Mouse (Mus musculus) forebrain, postnatal 0 days (tissue): ENCODE results near the gene Tmpo. TPM values are rescaled to one million over a fixed set of nuclear protein-coding genes. Genes with fewer than 3 reads are reported as not detected.
A peak's percentile ranks its signal among the peaks of the same experiment; 100 is the strongest.

Experiments
- ATAC-seq: fragments of 200-750 bp; cut with Nextera tagmentation; 2 replicates; pipeline ENCODE4 v1.8.0; 2017; ENCODE audit warnings: mild to moderate bottlenecking, moderate library complexity
- DNase-seq: peaks from one replicate; pipeline ENCODE4 v3.0.0-alpha.2; 2015
- H3K27ac ChIP-seq: fragments of 300-500 bp; sonication (generic); 2 replicates; pipeline ENCODE4 v1.5.1; 2014; ENCODE audit warnings: low read depth, mild to moderate bottlenecking, antibody characterized with exemption, low read length, moderate library complexity, mixed read lengths
- H3K27me3 ChIP-seq: fragments of 300-500 bp; sonication (generic); 2 replicates; pipeline ENCODE4 v1.6.1; 2014; ENCODE audit warnings: mild to moderate bottlenecking, low read length, mixed read lengths; ENCODE audit not compliant: insufficient read depth
- H3K36me3 ChIP-seq: fragments of 300-500 bp; sonication (generic); 2 replicates; pipeline ENCODE4 v1.6.1; 2014; ENCODE audit warnings: mild to moderate bottlenecking, moderate library complexity; ENCODE audit not compliant: insufficient read depth
- H3K4me1 ChIP-seq: fragments of 300-500 bp; sonication (generic); 2 replicates; pipeline ENCODE4 v1.6.1; 2014; ENCODE audit warnings: antibody characterized with exemption; ENCODE audit not compliant: insufficient read depth
- H3K4me2 ChIP-seq: fragments of 300-500 bp; sonication (generic); 2 replicates; pipeline ENCODE4 v1.6.1; 2014; ENCODE audit warnings: low read depth, mild to moderate bottlenecking, moderate library complexity
- H3K4me3 ChIP-seq: fragments of 300-500 bp; sonication (generic); 2 replicates; pipeline ENCODE4 v1.5.1; 2014; ENCODE audit warnings: low read depth, low read length, mixed read lengths
- H3K9ac ChIP-seq: fragments of 300-500 bp; sonication (generic); 2 replicates; pipeline ENCODE4 v1.6.1; 2014; ENCODE audit warnings: mild to moderate bottlenecking
- H3K9me3 ChIP-seq: fragments of 300-500 bp; sonication (generic); 2 replicates; pipeline ENCODE4 v1.6.1; 2016; ENCODE audit warnings: low read length
- CTCF ChIP-seq: sonication (generic); IDR thresholded peaks from 2 replicates; pipeline ENCODE4 v1.5.1; 2016; ENCODE audit warnings: antibody characterized with exemption, control low read depth, low read depth
- WGBS: fragments of 180-500 bp; shearing (Covaris S2); extraction: QIAGEN DNeasy Blood & Tissue Kit; methylation state at CpG from one replicate; pipeline ENCODE4 v1.1.7; 2014; 5-methylcytosine and 5-hydroxymethylcytosine counted together
- polyA plus RNA-seq: library from polyadenylated mRNA; unstranded; fragments of >200 nt; fragmentation: Nextera tagmentation; extraction: Ambion mirVana; gene quantifications from 2 replicates; pipeline ENCODE4 v1.2.1, GENCODE M21; 2015
- total RNA-seq: library from RNA; depleted of rRNA; stranded (reverse); fragments of >200 nt; gene quantifications from 2 replicates; pipeline ENCODE4 v1.2.3, GENCODE M21; 2014

Gene Tmpo
- total and polyA plus RNA-seq, 2 experiments from 2014 or later: 62.8 to 149 TPM

GRCm38 (mm10) chr10:91128551-91129160 lies 52.5 kb downstream of the Tmpo start:
- Histone ChIP-seq H3K9ac (no peak overlapping the region), H3K27ac (no peak overlapping the region), H3K9me3 (no peaks in the 10 kb centered on the region), H3K27me3 (no peaks in the 10 kb centered on the region), H3K4me2 (no peak overlapping the region), H3K36me3 (no peaks in the 10 kb centered on the region), H3K4me3 (no peak overlapping the region), H3K4me1 (no peaks in the 10 kb centered on the region)
- no peak for TF ChIP-seq CTCF
- WGBS: 58% methylated on average over 1 of the region's 1 CpGs
- ATAC-seq (no peak), DNase-seq (no peak)

- WGBS: 83% methylated on average over 2 of the region's 2 CpGs
- Histone ChIP-seq H3K4me1 (0 out of 2 replicates have a peak, but pooled peaks cover 3% of the 10 kb centered on the region), H3K4me2 (no peak overlapping the region), H3K9me3 (no peaks in the 10 kb centered on the region), H3K27me3 (no peaks in the 10 kb centered on the region), H3K4me3 (no peak overlapping the region), H3K36me3 (no peaks in the 10 kb centered on the region), H3K27ac (no peak overlapping the region), H3K9ac (no peak overlapping the region)
- ATAC-seq (no peak), DNase-seq (no peak)
- no peak for TF ChIP-seq CTCF
Observed at GRCm38 (mm10) chr10:91127395-91127794, 53.7 kb downstream of the Tmpo start.

- H3K9me3 ChIP-seq: no peaks in the 10 kb centered on the region
- no peak for ATAC-seq
- no peak overlapping the region for H3K9ac ChIP-seq
- 0 out of 2 replicates have a peak, but pooled peaks cover 3% of the 10 kb centered on the region for H3K4me1 ChIP-seq
- H3K27ac ChIP-seq: no peak overlapping the region
- no peak for TF ChIP-seq CTCF
- 78% methylated on average over 10 of the region's 10 CpGs for WGBS
- no peaks in the 10 kb centered on the region for H3K27me3 ChIP-seq
- H3K36me3 ChIP-seq: no peaks in the 10 kb centered on the region
- H3K4me3 ChIP-seq: no peak overlapping the region
- DNase-seq: no peak
- H3K4me2 ChIP-seq: no peak overlapping the region
Observed at GRCm38 (mm10) chr10:91126618-91127355, 54.3 kb downstream of the Tmpo start.

- no peak for TF ChIP-seq CTCF
- WGBS: 13% methylated on average over 59 of the region's 59 CpGs
Observed at GRCm38 (mm10) chr10:91123828-91124822, 57.0 kb downstream of the Tmpo start, which contains the start of gene Slc25a3. TSS of gene Slc25a3 (minus strand) at chr10:91124059.

GRCm38 (mm10) chr10:91123281-91123827 lies 57.8 kb downstream of the Tmpo start:
- WGBS: under 1% methylated on average over 42 of the region's 44 CpGs
- no peak; the same call in 1 of the 2 replicates for ATAC-seq

More at GRCm38 (mm10) chr10:91123828-91124822, 57.0 kb downstream of the Tmpo start, which contains the start of gene Slc25a3:
- Histone ChIP-seq H3K36me3 (peaks cover 14% of the 10 kb centered on the region; the same call in 1 of the 2 replicates), H3K27me3 (no peaks in the 10 kb centered on the region), H3K4me1 (0 out of 2 replicates have a peak, but pooled peaks cover 3% of the 10 kb centered on the region), H3K4me2 (peak within 1 kb of the TSS; percentile 94), H3K9me3 (no peaks in the 10 kb centered on the region), H3K4me3 (peak within 1 kb of the TSS; percentile 99), H3K9ac (peak within 1 kb of the TSS; percentile 100), H3K27ac (peak within 1 kb of the TSS; percentile 91)
- DNase-seq (peak; percentile 99), ATAC-seq (peak; percentile 100)

GRCm38 (mm10) chr10:91122646-91123045 lies 58.5 kb downstream of the Tmpo start:
- Histone ChIP-seq H3K27me3 (no peaks in the 10 kb centered on the region), H3K9ac (peak overlapping the region; percentile 100), H3K9me3 (no peaks in the 10 kb centered on the region), H3K4me2 (peak overlapping the region; percentile 94), H3K27ac (no peak overlapping the region), H3K4me3 (peak overlapping the region; percentile 99), H3K36me3 (peaks cover 27% of the 10 kb centered on the region), H3K4me1 (0 out of 2 replicates have a peak, but pooled peaks cover 3% of the 10 kb centered on the region)
- no peak for ATAC-seq
- TF ChIP-seq CTCF: no peak
- 28% methylated on average over 6 of the region's 6 CpGs for WGBS
- DNase-seq: no peak

More at GRCm38 (mm10) chr10:91123281-91123827, 57.8 kb downstream of the Tmpo start:
- H3K9ac ChIP-seq: peak overlapping the region; percentile 100
- TF ChIP-seq CTCF: no peak
- H3K36me3 ChIP-seq: peaks cover 20% of the 10 kb centered on the region
- peak overlapping the region; percentile 99 for H3K4me3 ChIP-seq
- peak overlapping the region; percentile 91 for H3K27ac ChIP-seq
- H3K9me3 ChIP-seq: no peaks in the 10 kb centered on the region
- H3K27me3 ChIP-seq: no peaks in the 10 kb centered on the region
- DNase-seq: peak; percentile 6
- H3K4me1 ChIP-seq: 0 out of 2 replicates have a peak, but pooled peaks cover 3% of the 10 kb centered on the region
- peak overlapping the region; percentile 94 for H3K4me2 ChIP-seq
